Mouse (Mus musculus): ENCODE results near the gene Uqcc2.

The Uqcc2 gene

DNA sequence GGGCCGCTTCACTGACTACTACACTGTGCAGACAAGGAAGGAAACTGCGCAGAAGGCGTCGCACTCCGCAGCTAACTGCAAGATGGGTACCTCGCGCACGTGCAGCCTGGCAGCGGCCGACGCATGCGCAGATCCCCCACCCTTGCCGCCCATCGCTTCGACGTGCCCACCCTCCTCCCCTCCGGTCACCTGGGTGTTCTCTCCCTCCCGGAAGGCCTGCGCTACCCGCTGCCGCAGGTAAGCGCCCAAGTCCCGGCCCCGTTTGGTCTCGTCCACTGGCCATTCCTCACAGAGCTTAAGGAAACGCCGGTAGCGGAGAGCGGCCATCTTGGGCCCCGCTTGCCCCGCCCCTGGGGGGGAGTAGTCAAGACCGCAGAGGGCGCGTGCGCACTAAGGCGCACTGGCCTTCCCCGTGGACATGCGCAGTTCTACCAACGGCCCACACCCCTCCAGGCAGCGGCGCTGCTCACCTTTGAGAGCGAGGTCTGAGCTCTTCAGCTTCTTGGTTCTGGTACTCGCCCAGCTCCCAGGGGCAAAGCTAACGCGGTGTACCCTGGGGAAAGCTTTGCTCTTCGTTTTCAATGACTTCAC is at the start of gene Uqcc2:
TSS of gene Uqcc2 (minus strand) at position 366 of the 591 bp plus-strand sequence.
- DNase-seq, result peak; percentile 99

DNA sequence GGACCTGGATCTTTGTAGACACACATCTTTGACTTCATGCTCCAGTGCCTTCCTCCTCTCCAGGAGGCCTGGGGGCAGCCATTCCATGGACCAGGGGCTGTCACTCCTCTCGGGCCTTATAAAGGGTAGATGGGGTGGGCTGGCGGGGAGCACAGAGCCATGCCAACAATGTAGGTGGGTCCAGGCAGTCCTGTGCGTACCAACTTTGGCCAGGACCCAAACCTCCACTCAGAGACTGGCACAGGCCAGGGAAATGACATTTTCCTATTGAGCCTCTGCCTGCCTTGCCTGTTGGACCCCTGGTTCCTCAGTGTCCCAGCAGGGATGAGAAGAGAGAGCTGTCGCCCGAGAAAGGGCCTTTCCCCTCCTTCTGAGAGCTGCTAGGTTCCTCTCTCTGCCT is 48.7 kb upstream of the Uqcc2 start:
- DNase-seq, result peak; percentile 60

DNA sequence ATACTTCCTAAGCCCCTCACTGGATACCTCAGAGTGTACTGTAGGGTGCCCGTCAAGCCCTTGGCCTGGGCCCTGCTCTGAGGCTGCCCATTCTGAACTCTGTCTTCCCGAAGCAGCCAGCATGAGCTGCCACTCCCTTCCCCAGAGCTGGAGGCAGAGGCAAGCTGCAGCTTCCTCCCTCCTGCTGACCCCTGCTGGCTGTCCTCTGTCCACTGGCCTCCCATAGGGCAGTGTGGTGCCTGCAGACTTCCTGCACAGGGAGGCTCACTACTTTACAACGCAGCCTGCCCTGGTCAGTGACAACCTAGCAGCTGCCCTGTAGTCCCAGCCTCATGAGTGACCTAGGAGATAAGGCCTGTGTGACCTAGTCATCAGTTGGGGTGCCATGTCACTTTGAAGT is 48.0 kb upstream of the Uqcc2 start:
- no peak for DNase-seq

DNA sequence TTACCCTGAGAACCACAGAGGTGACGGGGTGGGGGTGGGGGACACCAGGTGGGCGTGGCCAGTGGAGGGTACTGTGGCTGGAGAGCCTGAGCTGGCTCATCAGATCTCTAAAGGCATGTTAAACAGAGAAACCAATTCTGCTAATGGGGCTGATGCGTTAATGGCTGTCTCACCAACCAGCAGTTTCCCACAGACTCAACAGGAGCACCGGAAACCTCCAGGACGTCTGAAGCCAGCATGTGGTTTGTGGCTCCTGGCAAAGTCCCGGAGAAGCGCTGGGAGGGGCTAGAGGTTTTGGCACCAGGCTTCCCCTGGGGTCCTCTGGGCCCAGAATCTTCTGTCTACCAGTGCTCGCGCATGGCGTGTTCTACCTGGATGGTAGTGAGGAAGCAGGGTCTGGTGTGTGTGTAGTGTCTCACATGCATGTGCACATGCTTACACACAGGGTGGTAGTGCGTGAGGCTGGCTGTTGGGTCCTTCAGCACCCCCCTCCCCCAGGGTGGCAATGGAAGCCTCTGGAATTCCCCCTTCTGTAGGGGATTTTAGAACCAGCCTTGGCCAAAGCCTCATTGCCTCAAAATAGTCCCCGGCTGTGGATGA is 46.1 kb upstream of the Uqcc2 start:
- DNase-seq, result no peak

DNA sequence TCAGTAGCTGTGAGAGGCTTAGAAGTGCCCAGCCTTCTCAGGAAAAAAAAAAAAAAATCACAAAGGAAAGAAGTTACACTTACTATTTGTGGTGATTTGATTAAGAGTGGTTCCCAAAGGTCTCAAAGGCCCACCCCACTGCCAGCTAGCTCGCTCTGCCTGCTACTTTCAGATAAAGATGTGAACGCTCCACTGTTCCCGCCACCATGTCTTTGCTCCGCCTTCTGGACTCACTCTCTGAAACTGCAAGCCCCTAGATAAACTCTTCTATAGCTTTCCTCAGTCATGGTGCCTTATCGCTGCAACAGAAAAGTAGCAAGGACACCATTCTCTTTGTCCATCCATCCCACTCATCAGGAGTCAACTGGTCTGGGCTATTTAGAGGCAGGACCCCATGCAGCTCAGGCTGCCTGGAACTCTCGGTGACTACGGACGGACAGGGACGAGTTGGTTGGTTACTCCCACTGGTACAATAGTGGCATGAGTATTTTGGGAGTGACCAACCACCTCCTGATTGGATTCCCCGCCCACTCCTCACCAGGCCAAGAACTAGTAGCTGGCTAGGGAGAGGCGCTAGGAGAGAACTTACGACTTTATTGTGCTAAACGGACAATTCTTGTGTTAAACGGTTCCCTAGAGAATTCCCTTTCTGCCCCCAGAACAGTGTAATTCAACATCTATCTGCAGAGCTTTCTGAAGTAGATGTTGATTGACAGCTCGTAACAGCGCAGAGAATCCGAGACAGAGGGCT is 44.9 kb upstream of the Uqcc2 start:
- no peak for DNase-seq

DNA sequence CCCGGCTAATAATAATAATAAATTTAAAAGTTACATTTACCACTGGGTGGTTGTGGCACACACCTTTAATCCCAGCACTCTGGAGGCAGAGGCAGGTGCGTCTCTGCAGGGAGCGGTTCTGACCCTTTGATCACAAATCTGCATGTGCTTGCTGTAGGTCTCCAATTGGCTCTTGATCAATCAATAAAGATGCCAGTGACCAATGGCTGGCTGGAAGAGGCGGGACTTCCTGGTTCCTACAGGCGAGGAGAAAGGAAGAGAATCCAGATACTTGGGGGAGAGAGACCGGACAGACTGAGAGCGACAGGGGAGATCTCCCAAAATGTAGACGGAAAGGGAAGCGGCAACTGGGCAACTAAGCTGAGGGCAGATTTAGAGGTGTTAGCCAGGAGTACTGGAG is 44.3 kb upstream of the Uqcc2 start:
- no peak for DNase-seq

DNA sequence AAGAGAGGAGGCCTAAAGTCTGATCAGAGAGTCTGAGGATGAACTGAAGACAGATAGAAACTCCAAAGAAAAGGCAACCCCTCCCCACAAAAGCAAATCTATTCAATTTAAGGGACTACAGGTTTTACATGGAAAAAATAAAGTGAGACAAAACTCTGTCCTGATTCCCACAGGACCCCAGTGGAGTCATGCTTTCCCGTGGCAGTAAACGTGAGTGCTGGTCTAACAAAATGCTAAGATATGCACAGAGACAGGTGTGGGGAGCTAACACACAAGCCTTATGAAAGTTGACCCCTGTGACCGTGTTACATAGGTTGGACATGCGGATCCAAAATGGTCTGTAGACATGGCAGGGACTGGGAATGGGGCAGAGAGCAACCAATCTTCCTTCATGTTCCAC is 43.0 kb upstream of the Uqcc2 start:
- DNase-seq, result no peak

DNA sequence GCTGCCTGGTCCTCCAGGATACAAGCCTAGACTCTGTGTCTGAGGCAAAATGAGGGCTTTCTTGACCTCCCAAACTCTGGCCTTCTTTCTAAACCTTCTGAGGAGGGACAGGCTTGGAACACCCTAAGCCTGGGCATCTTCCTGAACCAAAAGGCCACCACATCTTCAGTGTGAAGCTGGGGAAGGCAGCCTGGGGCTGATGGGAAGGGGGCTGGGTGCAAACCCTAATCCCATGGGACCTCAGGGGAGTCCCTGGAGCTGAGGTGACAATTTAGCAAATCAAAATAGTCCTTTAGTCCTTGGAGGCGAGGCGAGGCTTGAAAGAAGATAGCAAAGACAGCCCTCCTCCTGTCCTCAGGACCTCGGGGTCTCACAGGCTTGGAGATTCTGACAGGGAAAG is 42.6 kb upstream of the Uqcc2 start:
- no peak for DNase-seq

DNA sequence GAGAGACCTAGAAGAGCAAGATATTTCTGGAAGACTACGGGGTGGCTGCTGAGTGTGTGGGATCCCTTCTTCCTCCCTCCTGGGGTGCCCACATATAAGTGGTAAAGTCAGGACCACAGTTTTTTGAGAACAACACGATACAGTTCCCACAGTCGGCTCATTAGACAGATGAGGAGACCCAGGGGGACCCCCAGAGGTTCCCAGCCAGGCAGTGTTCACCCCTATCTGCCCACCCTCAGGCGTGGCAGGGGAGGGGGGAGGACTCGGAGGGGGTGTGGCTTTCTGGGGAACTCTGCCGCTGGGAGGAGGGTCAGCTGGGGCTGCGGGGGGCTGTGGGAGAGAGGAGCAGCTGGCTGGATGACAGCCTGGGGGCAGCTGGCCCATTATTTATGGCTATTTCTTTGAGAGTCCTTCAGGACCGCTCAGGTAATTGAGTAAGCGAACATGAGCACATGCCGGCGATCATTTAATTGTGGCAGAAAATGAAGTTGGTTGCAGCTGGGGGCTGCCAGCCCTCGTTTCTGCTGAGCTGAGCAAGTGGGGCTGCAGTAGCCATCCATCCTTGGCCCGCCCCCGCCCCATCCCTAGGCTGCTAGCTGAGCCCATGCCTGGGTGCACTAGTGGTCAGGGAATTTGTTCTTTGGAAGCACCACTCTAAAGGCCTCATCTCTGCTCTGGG is 41.6 kb upstream of the Uqcc2 start:
- no peak for DNase-seq

DNA sequence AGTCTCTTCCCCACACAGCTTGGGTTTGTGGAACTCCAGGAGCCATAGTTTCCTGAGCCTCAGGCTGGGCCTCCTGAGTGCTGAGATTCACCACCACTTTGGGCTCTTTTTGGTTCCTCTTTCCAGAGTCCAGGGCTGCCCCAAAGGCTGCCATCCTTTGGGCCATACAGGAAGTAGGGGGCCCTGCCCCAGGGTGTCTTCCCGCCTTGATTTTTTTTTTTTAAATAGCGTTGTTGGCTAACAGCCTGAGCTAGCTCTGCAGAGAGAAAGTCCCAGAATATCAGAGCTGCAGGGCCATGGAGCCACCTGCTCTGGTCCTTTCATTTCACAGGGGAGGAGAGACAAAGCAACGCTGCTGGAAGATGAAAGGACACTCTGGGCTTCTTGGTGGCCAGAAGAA is 40.0 kb upstream of the Uqcc2 start:
- no peak for DNase-seq

DNA sequence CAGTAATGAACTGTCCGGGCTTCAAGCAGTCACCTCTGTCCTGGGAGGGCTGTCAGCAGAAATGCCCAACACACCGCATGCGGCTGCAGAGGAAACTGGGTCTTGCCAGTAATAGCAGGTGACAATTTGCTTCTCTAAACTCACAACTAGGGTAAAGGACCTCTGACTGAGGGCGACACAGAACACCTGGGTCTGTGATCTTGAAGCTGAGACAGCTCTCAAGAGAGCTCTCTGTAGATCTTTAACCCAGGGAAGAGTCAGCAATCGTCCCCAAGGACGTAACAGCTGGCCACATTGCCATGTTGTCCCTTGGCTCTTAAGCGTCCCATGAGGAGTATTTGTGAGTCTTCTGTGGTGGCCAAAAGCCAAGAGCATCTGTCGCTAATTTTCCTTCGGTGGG is 38.7 kb upstream of the Uqcc2 start:
- DNase-seq, result no peak

DNA sequence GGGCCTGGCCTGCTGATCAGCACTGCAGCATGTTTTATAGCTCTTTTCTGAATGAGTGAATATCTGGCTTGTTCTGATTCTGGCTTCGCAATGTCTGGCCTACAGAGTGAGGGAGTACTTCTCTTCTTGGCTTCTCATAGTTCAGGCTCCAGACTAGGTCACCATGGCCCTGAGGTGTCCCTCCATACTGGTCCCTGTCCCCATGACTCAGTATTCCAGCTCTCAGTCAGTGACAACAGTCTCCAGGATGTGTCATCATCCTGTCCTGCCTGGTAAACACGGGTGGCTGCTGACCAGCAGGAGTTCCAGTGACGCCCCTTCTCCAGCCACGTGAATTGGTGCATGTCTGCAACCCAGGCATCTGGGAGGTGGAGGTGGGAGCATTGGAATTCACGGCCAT is 37.4 kb upstream of the Uqcc2 start:
- no peak for DNase-seq

DNA sequence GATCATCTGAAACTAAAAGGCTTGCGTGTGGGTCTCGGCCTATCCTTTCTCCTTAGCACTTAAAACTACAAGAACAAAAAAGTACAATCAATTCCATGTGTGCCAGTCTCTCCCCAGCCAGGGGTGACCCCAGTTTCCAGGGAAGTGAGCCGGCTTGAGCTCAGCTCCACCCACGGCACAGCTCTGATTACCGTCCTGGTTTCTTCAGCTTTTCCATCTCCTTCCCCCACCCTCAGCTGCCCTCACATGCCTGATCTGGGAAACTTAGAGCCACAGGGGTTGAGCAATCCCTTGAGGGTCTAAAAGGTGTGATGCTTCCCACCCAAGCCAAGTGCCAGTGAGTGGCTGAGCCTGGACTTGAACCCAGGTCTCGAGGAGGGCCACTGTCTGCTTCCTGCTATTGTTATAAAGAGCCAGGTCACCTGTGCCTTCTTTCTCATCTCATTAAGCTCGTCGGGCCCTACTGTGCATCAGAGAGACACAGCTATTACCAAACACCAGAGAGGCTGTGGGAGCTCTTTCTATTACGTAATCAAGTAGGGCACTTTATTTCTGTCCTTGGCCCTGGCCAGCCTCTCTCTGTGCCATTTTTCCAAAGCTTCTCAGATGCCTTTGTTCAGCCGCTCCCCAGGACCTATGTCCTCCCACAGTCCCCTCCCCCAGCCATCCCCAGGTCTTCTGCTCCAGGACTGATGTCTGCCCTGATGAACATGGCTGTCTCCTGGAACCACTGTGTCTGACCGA is 36.4 kb upstream of the Uqcc2 start:
- no peak for DNase-seq

DNA sequence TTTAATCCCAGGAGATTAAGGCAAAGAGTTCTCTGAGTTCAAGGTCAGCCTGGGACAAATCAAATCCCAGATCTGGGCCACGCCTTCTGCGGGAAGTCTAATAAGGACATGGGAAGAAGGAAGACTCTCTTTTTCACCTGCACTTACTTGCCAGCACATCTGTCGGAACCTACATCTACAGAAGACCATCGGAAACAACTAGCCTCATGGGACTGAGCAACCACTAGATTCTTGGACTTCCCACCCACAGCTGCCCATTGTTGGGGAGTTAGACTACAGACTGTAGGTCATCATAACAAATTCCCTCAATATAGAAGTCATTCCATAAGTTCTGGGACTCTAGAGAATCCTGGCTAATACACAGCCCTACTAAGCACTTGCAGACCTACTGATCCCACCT is 34.9 kb upstream of the Uqcc2 start:
- DNase-seq, result no peak

DNA sequence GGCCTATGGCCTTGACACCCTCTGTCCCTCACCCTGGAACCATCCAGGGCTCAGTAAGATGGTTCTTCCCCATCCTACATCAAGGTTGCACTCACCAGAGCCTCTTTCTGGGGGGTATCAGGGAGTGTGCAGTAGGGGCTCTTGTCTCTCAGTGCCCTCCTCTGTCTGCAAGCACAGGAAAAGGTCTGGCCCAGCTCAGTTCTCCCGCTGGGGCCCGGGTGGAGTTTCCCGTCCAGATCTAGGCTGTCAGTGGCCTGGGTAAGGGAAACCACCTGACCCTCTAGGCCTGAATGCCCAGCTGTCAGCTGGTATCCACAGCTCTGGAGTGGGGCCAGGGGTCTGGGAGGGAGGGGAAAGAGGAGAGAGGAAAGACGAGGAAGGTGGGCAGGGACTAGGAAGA is 33.8 kb upstream of the Uqcc2 start, which contains the start of gene Ip6k3:
TSS of gene Ip6k3 (minus strand) at position 251 of the 400 bp plus-strand sequence.
- peak; percentile 80 to 81 for DNase-seq

DNA sequence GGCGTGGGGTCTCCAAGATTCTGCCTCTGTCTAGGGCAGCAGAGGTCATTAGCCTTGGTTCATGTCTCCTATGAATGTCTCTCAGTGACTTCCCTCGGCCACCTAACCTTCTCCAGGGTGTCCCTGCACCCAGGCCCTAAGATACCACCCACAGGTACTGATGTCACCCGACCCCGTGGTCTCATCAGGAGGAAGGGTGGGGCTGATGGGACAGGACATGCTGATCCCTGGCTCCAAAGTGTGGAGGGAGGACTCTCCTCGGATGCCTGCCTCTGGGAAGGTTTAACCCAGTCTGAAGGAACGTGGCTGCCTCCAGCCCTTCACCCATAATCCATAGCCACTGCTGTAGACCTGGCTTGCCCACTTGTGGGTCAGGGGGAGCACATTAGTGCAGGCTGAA is 33.2 kb upstream of the Uqcc2 start:
- DNase-seq, result no peak

DNA sequence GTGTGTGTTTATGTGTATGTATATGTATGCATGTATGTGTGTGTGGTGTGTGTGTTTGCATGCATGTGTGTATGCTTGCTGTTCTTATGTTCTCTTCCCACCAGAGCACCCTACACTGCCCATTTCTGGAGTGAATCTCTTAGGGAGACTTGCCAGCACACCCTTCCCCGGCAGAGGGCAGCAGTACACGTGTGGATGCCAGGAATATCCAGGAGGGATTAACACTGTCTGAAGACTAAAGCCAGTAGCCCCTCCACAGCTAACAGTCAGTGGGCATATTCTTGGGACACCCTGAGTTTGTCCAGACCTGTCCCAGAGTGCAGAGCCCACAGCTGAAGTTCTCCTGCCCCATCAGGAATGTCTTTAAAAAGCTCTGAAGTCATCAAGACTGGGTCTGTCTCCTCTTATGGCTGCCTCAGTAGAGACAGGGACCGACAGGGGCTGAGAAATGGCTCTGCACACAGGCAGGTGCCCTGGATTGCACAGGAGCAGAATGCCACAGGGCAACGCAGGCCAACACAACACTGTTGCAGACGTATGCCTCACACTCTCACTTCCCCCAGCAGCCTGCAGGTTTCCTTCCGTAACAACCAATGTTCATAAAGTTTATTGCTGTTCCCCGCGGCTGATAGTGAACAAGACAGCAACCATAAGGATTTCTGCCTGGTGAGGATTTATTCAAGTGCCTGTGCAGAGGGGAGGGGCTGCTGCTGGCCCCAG is 31.5 kb upstream of the Uqcc2 start:
- DNase-seq, result peak; percentile 89 to 90

DNA sequence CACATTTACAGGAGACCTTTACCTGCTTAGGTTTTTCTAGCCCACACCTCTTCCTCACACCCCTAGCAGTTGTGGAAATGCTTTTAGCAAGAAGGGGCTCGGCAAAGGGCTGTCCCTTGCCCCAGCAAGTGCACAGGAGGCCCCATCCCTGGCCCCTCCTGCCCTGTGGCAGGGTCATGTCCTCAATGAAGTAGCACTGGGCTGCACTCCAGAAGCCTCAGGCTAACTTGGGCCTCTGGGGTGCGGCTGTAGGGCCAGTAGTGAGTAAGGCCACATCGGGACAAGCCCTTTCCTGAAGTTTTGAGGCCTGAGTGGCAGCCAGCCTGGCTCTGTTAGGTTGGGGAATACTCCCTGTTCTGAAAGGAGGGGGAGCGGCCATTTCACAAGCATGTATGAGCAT is 27.2 kb upstream of the Uqcc2 start:
- DNase-seq, result no peak

DNA sequence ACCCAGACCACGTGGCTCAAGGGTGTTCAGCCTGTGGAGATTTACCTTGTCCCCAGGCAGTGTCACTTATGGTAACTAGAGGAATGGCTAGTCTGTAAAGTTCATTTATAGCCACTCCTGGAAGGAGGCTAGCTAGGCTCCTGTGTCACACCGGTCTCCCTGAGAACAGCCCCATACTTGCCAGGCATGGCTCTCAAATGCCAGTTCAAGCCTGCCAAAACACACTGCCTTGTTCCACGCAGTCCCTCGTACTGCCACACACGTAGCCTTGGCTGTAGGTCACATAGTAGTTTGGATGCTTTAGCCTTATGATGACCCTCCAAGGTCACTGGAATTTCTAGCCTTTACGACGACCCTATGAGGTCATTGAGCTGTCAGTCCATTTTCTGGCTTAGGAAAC is 25.5 kb upstream of the Uqcc2 start:
- DNase-seq, result no peak

DNA sequence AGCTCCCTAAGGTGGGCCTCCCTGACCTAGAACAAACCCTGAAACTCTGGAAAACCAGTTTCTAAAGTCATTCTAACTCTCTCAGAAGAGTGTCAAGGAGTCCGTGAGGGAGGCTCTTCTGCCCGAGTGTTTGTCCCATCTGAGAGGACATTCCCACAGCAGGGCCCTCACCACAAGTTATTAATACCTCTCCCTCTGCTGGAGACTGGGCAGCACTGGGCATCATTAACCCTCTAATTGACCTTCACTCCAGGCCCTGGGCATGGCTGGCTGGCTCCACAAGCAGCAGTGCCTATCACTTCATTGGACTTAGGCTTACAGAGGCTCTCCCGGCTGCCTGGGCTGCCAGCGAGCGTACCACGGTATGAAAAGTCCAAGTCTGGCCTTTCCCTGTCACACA is 24.7 kb upstream of the Uqcc2 start:
- no peak for DNase-seq

DNA sequence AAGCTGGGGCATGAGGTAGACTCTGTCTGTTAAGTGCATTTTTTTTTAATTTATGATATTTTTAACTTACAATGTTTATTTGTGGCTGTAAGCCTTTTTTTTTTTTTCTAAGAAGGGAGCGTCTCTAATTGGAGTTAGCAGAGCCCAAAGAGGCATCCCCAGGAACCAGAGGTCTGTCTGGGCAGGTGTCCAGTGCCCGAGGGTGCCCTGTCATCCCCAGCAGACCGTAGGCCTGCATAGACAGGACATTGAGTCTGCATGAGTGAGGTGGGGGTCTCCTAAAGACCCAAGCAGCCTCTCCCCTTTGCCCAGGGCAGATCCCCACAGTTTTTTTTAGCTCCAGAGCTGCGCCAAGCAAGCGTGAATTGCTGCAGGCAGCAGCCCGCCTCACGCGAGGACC is 22.0 kb upstream of the Uqcc2 start:
- DNase-seq, result peak in 1 of 2 experiments; percentile 45

DNA sequence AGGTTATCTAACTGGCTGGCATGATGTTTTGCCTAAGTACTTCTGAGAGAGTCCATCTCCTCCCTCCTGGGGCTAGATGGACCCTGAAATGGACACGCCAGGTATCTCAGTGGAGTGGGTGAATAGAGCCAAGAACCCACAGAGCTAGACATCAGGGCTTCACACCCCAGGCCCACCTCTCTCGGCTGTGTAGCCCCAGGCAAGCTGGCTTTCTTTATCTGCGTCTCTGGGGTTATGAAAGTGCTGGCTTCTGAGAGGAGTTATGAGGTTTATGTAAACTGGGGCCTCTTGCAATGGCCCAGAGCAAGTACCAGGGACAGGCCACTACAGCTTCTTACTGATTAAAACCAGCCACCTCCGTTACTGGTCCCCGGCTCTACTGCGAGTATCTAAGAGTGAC is 21.2 kb upstream of the Uqcc2 start:
- no peak for DNase-seq
